Mouse (Mus musculus): ENCODE results near the gene Zdhhc3.

Gene Zdhhc3

GRCm38 (mm10) chr9:123020995-123021631, 91.9 kb downstream of the Zdhhc3 start, which contains the start of gene Tmem42:
Gene Tmem42, plus strand, starts transcription at chr9:123021326.
- DNase-seq (ENCODE audit: low spot score in 2 of 2), result peak; percentile 76 to 78

Data from frontal cortex, postnatal 14 days (tissue).